ENCODE assay signal across 8 mouse cellular contexts in genomic region chr17:3084551-3084930, GRCm38 (mm10). TPM values are rescaled to one million over a fixed set of nuclear protein-coding genes. Genes with fewer than 3 reads are reported as not detected.
DNase-seq lines count a peak whose midpoint lies in the region; ATAC-seq and TF ChIP-seq lines count a peak whose summit lies in the region.

No protein-coding gene starts in this region.

- H3K36me3 ChIP-seq in C2C12 (ENCODE audit: control insufficient read depth, insufficient read depth), result no peaks in the 10 kb centered on the region
- no peaks in the 10 kb centered on the region for H3K36me3 ChIP-seq in heart, embryonic 13.5 days
- H3K36me3 ChIP-seq in liver, postnatal 0 days (replicated peaks; ENCODE audit: insufficient read depth, low read length), result no peaks in the 10 kb centered on the region
- H3K36me3 ChIP-seq in neural tube, embryonic 15.5 days, result no peaks in the 10 kb centered on the region

- TF ChIP-seq EP300 in liver, postnatal 0 days (IDR thresholded peaks at IDR 0.05; ENCODE audit: low read depth), result no peak

- TF ChIP-seq CTCF in C2C12 (IDR thresholded peaks at IDR 0.05; ENCODE audit: control insufficient read depth, insufficient read depth, insufficient read length), result peak; percentile 71
- peak; percentile 48; the same call in 1 of the 2 replicates for TF ChIP-seq CTCF in embryonic fibroblast, embryonic 13.5 days (IDR thresholded peaks at IDR 0.05; ENCODE audit: borderline replicate concordance, insufficient read depth, low read length)
- TF ChIP-seq CTCF in liver, postnatal 0 days (IDR thresholded peaks at IDR 0.05; ENCODE audit: low read depth), result peak; percentile 88

- peak overlapping the region; percentile 19 for H3ac ChIP-seq in C2C12 (ENCODE audit: control insufficient read depth, insufficient read length, low read depth)

- peak; percentile 3; the same call in 1 of the 2 replicates for ATAC-seq in heart, embryonic 13.5 days (ENCODE audit: extremely low read depth, insufficient number of reproducible peaks, low FRiP score, low TSS enrichment)
- peak; percentile 36 for ATAC-seq in liver, postnatal 0 days
- peak; percentile 54 for ATAC-seq in neural tube, embryonic 15.5 days (ENCODE audit: low FRiP score)

- no peaks in the 10 kb centered on the region for H3K79me3 ChIP-seq in C2C12 (ENCODE audit: low read depth)

- peak overlapping the region; percentile 89 for H3K27ac ChIP-seq in embryonic fibroblast, embryonic 13.5 days (ENCODE audit: insufficient read depth, low read length)
- H3K27ac ChIP-seq in heart, embryonic 13.5 days (replicated peaks), result peak overlapping the region; percentile 93
- H3K27ac ChIP-seq in liver, postnatal 0 days (ENCODE audit: low read depth), result peak overlapping the region; percentile 96
- H3K27ac ChIP-seq in neural tube, embryonic 15.5 days (replicated peaks), result peak overlapping the region; percentile 95

- H3K4me3 ChIP-seq in C2C12 (ENCODE audit: insufficient read depth, poor library complexity, severe bottlenecking), result peak overlapping the region; percentile 39
- peak overlapping the region; percentile 50 for H3K4me3 ChIP-seq in embryonic fibroblast, embryonic 13.5 days (ENCODE audit: insufficient read depth, low read length)
- H3K4me3 ChIP-seq in heart, embryonic 13.5 days, result peak overlapping the region; percentile 61
- peak overlapping the region; percentile 69 for H3K4me3 ChIP-seq in liver, postnatal 0 days (ENCODE audit: low read depth, low read length)
- peak overlapping the region; percentile 51 for H3K4me3 ChIP-seq in neural tube, embryonic 15.5 days (replicated peaks)

- no peaks in the 10 kb centered on the region for H3K4me1 ChIP-seq in embryonic fibroblast, embryonic 13.5 days (ENCODE audit: control insufficient read depth, insufficient read depth, low read length)
- H3K4me1 ChIP-seq in heart, embryonic 13.5 days, result 0 out of 2 replicates have a peak, but pooled peaks cover 4% of the 10 kb centered on the region
- H3K4me1 ChIP-seq in liver, postnatal 0 days (ENCODE audit: insufficient read depth), result peaks cover 5% of the 10 kb centered on the region
- H3K4me1 ChIP-seq in neural tube, embryonic 15.5 days, result no peaks in the 10 kb centered on the region

- H3K27me3 ChIP-seq in C2C12 (ENCODE audit: control insufficient read depth, insufficient read depth, insufficient read length), result no peaks in the 10 kb centered on the region
- no peaks in the 10 kb centered on the region for H3K27me3 ChIP-seq in heart, embryonic 13.5 days (replicated peaks)
- H3K27me3 ChIP-seq in liver, postnatal 0 days (ENCODE audit: insufficient read depth, low read length), result no peaks in the 10 kb centered on the region
- H3K27me3 ChIP-seq in neural tube, embryonic 15.5 days (replicated peaks), result no peaks in the 10 kb centered on the region

- peak overlapping the region; percentile 81 for H3K4me2 ChIP-seq in heart, embryonic 13.5 days
- peak overlapping the region; percentile 91 for H3K4me2 ChIP-seq in liver, postnatal 0 days (ENCODE audit: low read depth, low read length)
- H3K4me2 ChIP-seq in neural tube, embryonic 15.5 days, result peak overlapping the region; percentile 70

- 1% methylated on average over 31 of the region's 31 CpGs for WGBS in heart, embryonic 13.5 days
- 1% methylated on average over 30 of the region's 31 CpGs for WGBS in liver, postnatal 0 days (ENCODE audit: insufficient replicate concordance)
- WGBS in neural tube, embryonic 15.5 days, result 0% methylated on average over 30 of the region's 31 CpGs

- peak overlapping the region; percentile 85 for H3K9ac ChIP-seq in heart, embryonic 13.5 days
- peak overlapping the region; percentile 72 for H3K9ac ChIP-seq in liver, postnatal 0 days (replicated peaks)
- peak overlapping the region; percentile 59 for H3K9ac ChIP-seq in neural tube, embryonic 15.5 days (replicated peaks)

- peak; percentile 45; the same call in 1 of the 2 replicates for TF ChIP-seq POLR2A in embryonic fibroblast, embryonic 13.5 days (IDR thresholded peaks at IDR 0.05; ENCODE audit: low read depth, low read length)

- H3K9me3 ChIP-seq in heart, embryonic 13.5 days, result peaks cover 3% of the 10 kb centered on the region
- H3K9me3 ChIP-seq in liver, postnatal 0 days (ENCODE audit: low read length), result no peaks in the 10 kb centered on the region
- peaks cover 3% of the 10 kb centered on the region for H3K9me3 ChIP-seq in neural tube, embryonic 15.5 days (replicated peaks)

- no peaks in the 10 kb centered on the region for H3K79me2 ChIP-seq in C2C12 (ENCODE audit: control insufficient read depth, insufficient read depth)

- DNase-seq in adrenal gland, postnatal 4 days (ENCODE audit: low spot score in 2 of 2), result peak; percentile 48 to 57
- peak; percentile 66 to 87 for DNase-seq in kidney, postnatal 36 days
- peak; percentile 83 for DNase-seq in liver, postnatal 0 days
- DNase-seq in testis, postnatal 14 days (ENCODE audit: low spot score), result peak; percentile 79

TF ChIP-seq in C2C12, 6 proteins besides CTCF, POLR2A, EP300 and RAD21:
- no peak for TF ChIP-seq USF1 (IDR thresholded peaks at IDR 0.05; ENCODE audit: low read depth)
- TF ChIP-seq MYOD1 (IDR thresholded peaks at IDR 0.05; ENCODE audit: control insufficient read depth, insufficient read length, low read depth), result no peak
- TF ChIP-seq FOSL1 (IDR thresholded peaks at IDR 0.05; ENCODE audit: insufficient read depth, low read length, poor library complexity, severe bottlenecking), result no peak
- no peak for TF ChIP-seq MAX (IDR thresholded peaks at IDR 0.05)
TF ChIP-seq in C2C12: peak in this region for 0.

RNA-seq across cellular contexts. Expression of gene Scaf8, which starts 30.2 kb away (rescaled TPM):
- 16.3 TPM for polyA plus RNA-seq in C2C12 (2012; fragmentation: generic; extraction: Trizol)
- total RNA-seq in adrenal gland, postnatal 4 days (2021), result 10 to 100 TPM; 57.3 to 60.4 TPM
- 39.2 and 45.3 TPM in 2 replicates for polyA plus RNA-seq in embryonic fibroblast, embryonic 13.5 days (2011; ENCODE audit: insufficient read length, low read depth, missing spikeins)
- polyA plus RNA-seq in heart, embryonic 13.5 days (2015; fragmentation: Nextera tagmentation; extraction: Ambion mirVana), result 11.9 and 14.5 TPM in 2 replicates
- polyA plus RNA-seq in liver, postnatal 0 days (2015; fragmentation: Nextera tagmentation; extraction: Ambion mirVana), result 4.2 and 4.5 TPM in 2 replicates
- 14.2 and 17.4 TPM in 2 replicates for polyA plus RNA-seq in neural tube, embryonic 15.5 days (2015; fragmentation: Nextera tagmentation; extraction: Ambion mirVana)

Comparison
In these comparisons a context has a peak if more than half of its experiments do, and no peak if none do; other contexts are left out.
1. Peak in every context shown above with its lines: DNase-seq, ATAC-seq, H3K4me3 ChIP-seq and H3K27ac ChIP-seq.
2. ATAC-seq: peak in every context shown above with its lines; median percentile 54 in neural tube, embryonic 15.5 days; 36 in liver, postnatal 0 days; 3 in heart, embryonic 13.5 days.